Mouse (Mus musculus) hindbrain, postnatal 0 days (tissue): Measurements from ENCODE around the gene Lmo7. TPM values are rescaled to one million over a fixed set of nuclear protein-coding genes. Genes with fewer than 3 reads are reported as not detected.

Experiments
- ATAC-seq: fragments of 200-750 bp; cut with Nextera tagmentation; 2 replicates; pipeline ENCODE4 v1.8.0; 2017; ENCODE audit warnings: mild to moderate bottlenecking, moderate TSS enrichment, moderate library complexity
- DNase-seq: peaks from one replicate; pipeline ENCODE4 v3.0.0-alpha.2; 2015; ENCODE audit warnings: low spot score
- H3K27ac ChIP-seq: fragments of 300-500 bp; sonication (generic); 2 replicates; pipeline ENCODE4 v1.5.1; 2014; ENCODE audit warnings: mild to moderate bottlenecking
- H3K27me3 ChIP-seq: fragments of 300-500 bp; sonication (generic); 2 replicates; pipeline ENCODE4 v1.6.1; 2014; ENCODE audit warnings: low read length, mixed read lengths; ENCODE audit not compliant: insufficient read depth
- H3K36me3 ChIP-seq: fragments of 300-500 bp; sonication (generic); 2 replicates; pipeline ENCODE4 v1.6.1; 2014; ENCODE audit warnings: low read length, mixed read lengths; ENCODE audit not compliant: insufficient read depth
- H3K4me1 ChIP-seq: fragments of 300-500 bp; sonication (generic); 2 replicates; pipeline ENCODE4 v1.6.1; 2014; ENCODE audit warnings: antibody characterized with exemption, low read length, mixed read lengths; ENCODE audit not compliant: insufficient read depth
- H3K4me2 ChIP-seq: fragments of 300-500 bp; sonication (generic); 2 replicates; pipeline ENCODE4 v1.6.1; 2014; ENCODE audit warnings: low read depth, mild to moderate bottlenecking, low read length, moderate library complexity, mixed read lengths
- H3K4me3 ChIP-seq: fragments of 300-500 bp; sonication (generic); 2 replicates; pipeline ENCODE4 v1.5.1; 2014; ENCODE audit warnings: low read length
- H3K9ac ChIP-seq: fragments of 300-500 bp; sonication (generic); replicated peaks from 2 replicates; pipeline ENCODE4 v1.6.1; 2014; ENCODE audit warnings: mild to moderate bottlenecking, low read length, moderate library complexity, mixed read lengths
- H3K9me3 ChIP-seq: fragments of 300-500 bp; sonication (generic); 2 replicates; pipeline ENCODE4 v1.6.1; 2016; ENCODE audit warnings: low read length, mixed read lengths
- CTCF ChIP-seq: IDR thresholded peaks from 2 replicates; pipeline ENCODE4 v1.5.1; 2016; ENCODE audit warnings: antibody characterized with exemption, control low read depth, low read depth
- WGBS: fragments of 180-500 bp; shearing (Covaris S2); extraction: QIAGEN DNeasy Blood & Tissue Kit; methylation state at CpG from one replicate; pipeline ENCODE4 v1.1.7; 2014; 5-methylcytosine and 5-hydroxymethylcytosine counted together
- polyA plus RNA-seq: library from polyadenylated mRNA; unstranded; fragments of >200 nt; fragmentation: Nextera tagmentation; extraction: Ambion mirVana; gene quantifications from 2 replicates; pipeline ENCODE4 v1.2.1, GENCODE M21; 2015
- total RNA-seq: library from RNA; depleted of rRNA; stranded (reverse); fragments of >200 nt; gene quantifications from 2 replicates; pipeline ENCODE4 v1.2.3, GENCODE M21; 2014

Gene Lmo7
- total and polyA plus RNA-seq, 2 experiments from 2014 or later = 2.3 to 10.6 TPM

GRCm38 (mm10) chr14:101892496-101892895, 162.7 kb downstream of the Lmo7 start:
- TF ChIP-seq CTCF = no peak
- Histone ChIP-seq H3K4me1 (no peaks in the 10 kb centered on the region), H3K9me3 (no peaks in the 10 kb centered on the region), H3K9ac (no peak overlapping the region), H3K4me3 (no peak overlapping the region), H3K27ac (no peak overlapping the region), H3K4me2 (no peak overlapping the region), H3K27me3 (no peaks in the 10 kb centered on the region), H3K36me3 (no peaks in the 10 kb centered on the region)
- no peak for DNase-seq
- no peak for ATAC-seq
- WGBS = 89% methylated on average over 8 of the region's 8 CpGs

GRCm38 (mm10) chr14:101893215-101893614, 163.5 kb downstream of the Lmo7 start:
- Histone ChIP-seq H3K4me1 (no peaks in the 10 kb centered on the region), H3K4me3 (no peak overlapping the region), H3K27ac (no peak overlapping the region), H3K9ac (no peak overlapping the region), H3K9me3 (no peaks in the 10 kb centered on the region), H3K4me2 (no peak overlapping the region), H3K27me3 (no peaks in the 10 kb centered on the region), H3K36me3 (no peaks in the 10 kb centered on the region)
- no peak for TF ChIP-seq CTCF
- ATAC-seq = no peak
- 87% methylated on average over 6 of the region's 6 CpGs for WGBS
- no peak for DNase-seq

GRCm38 (mm10) chr14:101898250-101898649, 168.5 kb downstream of the Lmo7 start:
- Histone ChIP-seq H3K27ac (no peak overlapping the region), H3K9ac (no peak overlapping the region), H3K4me2 (no peak overlapping the region), H3K9me3 (no peaks in the 10 kb centered on the region), H3K27me3 (no peaks in the 10 kb centered on the region), H3K4me1 (no peaks in the 10 kb centered on the region), H3K36me3 (no peaks in the 10 kb centered on the region), H3K4me3 (no peak overlapping the region)
- no peak for TF ChIP-seq CTCF
- ATAC-seq (no peak), DNase-seq (no peak)
- 90% methylated on average over 6 of the region's 6 CpGs for whole genome bisulfite sequencing

GRCm38 (mm10) chr14:101901496-101901895, 171.7 kb downstream of the Lmo7 start:
- DNase-seq (no peak), ATAC-seq (no peak)
- no peak overlapping the region for H3K4me3 ChIP-seq
- H3K4me2 ChIP-seq = no peak overlapping the region
- H3K27me3 ChIP-seq = no peaks in the 10 kb centered on the region
- no peaks in the 10 kb centered on the region for H3K36me3 ChIP-seq
- no peak overlapping the region for H3K9ac ChIP-seq
- no peaks in the 10 kb centered on the region for H3K9me3 ChIP-seq
- H3K27ac ChIP-seq = no peak overlapping the region
- 73% methylated on average over 7 of the region's 7 CpGs for WGBS
- no peaks in the 10 kb centered on the region for H3K4me1 ChIP-seq
- TF ChIP-seq CTCF = no peak

- Histone ChIP-seq H3K36me3 (no peaks in the 10 kb centered on the region), H3K4me3 (no peak overlapping the region), H3K4me1 (no peaks in the 10 kb centered on the region), H3K9me3 (no peaks in the 10 kb centered on the region), H3K4me2 (no peak overlapping the region), H3K9ac (no peak overlapping the region), H3K27ac (no peak overlapping the region), H3K27me3 (no peaks in the 10 kb centered on the region)
- no peak for DNase-seq
- 89% methylated on average over 7 of the region's 7 CpGs for WGBS
- TF ChIP-seq CTCF = no peak
- ATAC-seq = no peak
These were observed 172.2 kb downstream of the Lmo7 start for GRCm38 (mm10) chr14:101901976-101902375.

- Histone ChIP-seq H3K9me3 (no peaks in the 10 kb centered on the region), H3K27ac (no peak overlapping the region), H3K27me3 (no peaks in the 10 kb centered on the region), H3K36me3 (no peaks in the 10 kb centered on the region), H3K4me3 (no peak overlapping the region), H3K4me2 (no peak overlapping the region), H3K9ac (no peak overlapping the region), H3K4me1 (no peaks in the 10 kb centered on the region)
- ATAC-seq = no peak
- DNase-seq = peak; percentile 4
- 61% methylated on average over 5 of the region's 5 CpGs for WGBS
- TF ChIP-seq CTCF = no peak
These were observed 174.0 kb downstream of the Lmo7 start for GRCm38 (mm10) chr14:101903722-101904121.

- Histone ChIP-seq H3K4me3 (no peak overlapping the region), H3K36me3 (no peaks in the 10 kb centered on the region), H3K27me3 (no peaks in the 10 kb centered on the region), H3K4me2 (no peak overlapping the region), H3K4me1 (no peaks in the 10 kb centered on the region), H3K9me3 (no peaks in the 10 kb centered on the region), H3K9ac (no peak overlapping the region), H3K27ac (no peak overlapping the region)
- no peak for TF ChIP-seq CTCF
- DNase-seq (peak; percentile 9), ATAC-seq (no peak)
- WGBS = 59% methylated on average over 7 of the region's 7 CpGs
These were observed 182.2 kb downstream of the Lmo7 start for GRCm38 (mm10) chr14:101911983-101912382.
